Mouse (Mus musculus) hindbrain, embryonic 10.5 days (tissue): ENCODE results near the gene Cfap43. TPM values are rescaled to one million over a fixed set of nuclear protein-coding genes. Genes with fewer than 3 reads are reported as not detected.

Experiments
- DNase-seq: peaks from one replicate; pipeline ENCODE4 v3.0.0-alpha.2; 2017; ENCODE audit warnings: low spot score
- H3K27ac ChIP-seq: fragments of 300-500 bp; sonication (generic); 2 replicates; pipeline ENCODE4 v1.5.1; 2016; ENCODE audit warnings: mild to moderate bottlenecking, moderate library complexity
- H3K27me3 ChIP-seq: fragments of 300-500 bp; sonication (generic); 2 replicates; pipeline ENCODE4 v1.6.1; 2016; ENCODE audit warnings: mild to moderate bottlenecking; ENCODE audit not compliant: poor library complexity, insufficient read depth, severe bottlenecking
- H3K36me3 ChIP-seq: fragments of 300-500 bp; sonication (generic); 2 replicates; pipeline ENCODE4 v1.6.1; 2016; ENCODE audit warnings: mild to moderate bottlenecking, moderate library complexity
- H3K4me1 ChIP-seq: fragments of 300-500 bp; sonication (generic); replicated peaks from 2 replicates; pipeline ENCODE4 v1.6.1; 2016; ENCODE audit warnings: mild to moderate bottlenecking
- H3K4me3 ChIP-seq: fragments of 300-500 bp; sonication (generic); 2 replicates; pipeline ENCODE4 v1.5.1; 2016; ENCODE audit warnings: mild to moderate bottlenecking, moderate library complexity
- H3K9me3 ChIP-seq: fragments of 300-500 bp; sonication (generic); 2 replicates; pipeline ENCODE4 v1.6.1; 2016; ENCODE audit warnings: mild to moderate bottlenecking, moderate library complexity
- WGBS: fragments of 180-500 bp; shearing (Covaris S2); methylation state at CpG from one replicate; pipeline ENCODE4 v1.1.7; 2016; 5-methylcytosine and 5-hydroxymethylcytosine counted together
- polyA plus RNA-seq: library from polyadenylated mRNA; unstranded; fragments of >200 nt; fragmentation: Nextera tagmentation; extraction: Ambion mirVana; gene quantifications from 2 replicates; pipeline ENCODE4 v1.2.1, GENCODE M21; 2016

Gene Cfap43
- polyA plus RNA-seq, 1 experiment from 2014 or later = 1.0 TPM

DNA sequence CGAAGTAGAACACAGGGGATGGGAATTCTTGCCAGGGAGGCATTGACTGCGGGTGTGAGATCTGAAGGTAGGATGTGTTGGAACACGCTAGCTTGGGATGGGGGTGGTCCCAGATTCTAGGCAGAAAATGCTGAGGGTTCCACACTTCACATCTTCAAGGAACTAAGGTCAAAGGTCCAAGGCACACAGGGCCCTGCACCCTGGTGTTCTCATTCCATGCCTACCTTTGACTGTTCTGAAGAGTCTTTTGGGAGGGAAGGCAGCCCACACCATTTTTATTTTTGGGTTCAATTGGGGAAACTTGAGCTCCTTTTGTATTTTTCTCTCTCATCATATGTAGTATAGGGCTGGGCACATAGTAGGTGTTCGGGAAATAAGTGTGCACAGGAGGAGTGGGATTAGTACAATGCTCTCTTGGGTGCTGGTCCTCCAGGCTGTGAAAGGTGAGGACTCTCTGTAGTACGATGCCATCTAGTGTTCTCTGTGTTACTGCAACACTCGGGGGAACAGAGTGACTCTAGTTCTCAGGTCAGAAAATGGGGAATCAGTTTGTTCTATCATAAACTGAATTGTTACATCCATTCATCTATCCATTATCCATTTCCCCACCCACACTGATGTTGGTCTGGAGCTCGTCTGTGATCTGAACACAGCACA lies 13.0 kb upstream of the Cfap43 start:
- H3K4me1 ChIP-seq = peaks cover 6% of the 10 kb centered on the region; the same call in 1 of the 2 replicates
- no peak overlapping the region for H3K4me3 ChIP-seq
- 42% methylated on average over 7 of the region's 7 CpGs for WGBS
- H3K36me3 ChIP-seq = no peaks in the 10 kb centered on the region
- no peaks in the 10 kb centered on the region for H3K27me3 ChIP-seq
- DNase-seq = peak; percentile 38
- H3K9me3 ChIP-seq = no peaks in the 10 kb centered on the region
- H3K27ac ChIP-seq = no peak overlapping the region; the same call in 1 of the 2 replicates

DNA sequence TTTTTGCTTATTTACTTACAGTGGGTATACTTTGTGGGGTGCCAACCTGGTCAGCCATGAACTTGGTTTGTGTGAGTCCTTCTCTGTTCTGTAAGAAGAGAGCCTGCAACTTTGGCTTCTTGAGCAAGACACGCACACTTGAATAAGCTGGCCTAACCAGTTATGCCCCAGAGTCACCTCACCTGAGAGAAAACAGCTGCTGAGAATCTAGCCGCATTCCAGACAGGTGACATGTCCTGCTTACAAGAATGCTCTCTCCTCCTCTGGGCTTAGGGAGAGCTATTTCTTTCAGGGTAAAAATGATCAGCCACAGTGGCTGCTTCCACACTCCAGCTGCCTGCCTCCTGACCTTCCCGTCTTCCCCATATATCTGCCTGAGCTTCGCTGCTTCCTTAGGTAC lies 10.0 kb upstream of the Cfap43 start:
- Histone ChIP-seq H3K4me3 (no peak overlapping the region), H3K36me3 (no peaks in the 10 kb centered on the region), H3K4me1 (no peaks in the 10 kb centered on the region), H3K27me3 (no peaks in the 10 kb centered on the region), H3K27ac (no peak overlapping the region), H3K9me3 (no peaks in the 10 kb centered on the region)
- no peak for DNase-seq
- WGBS = 88% methylated on average over 4 of the region's 4 CpGs

DNA sequence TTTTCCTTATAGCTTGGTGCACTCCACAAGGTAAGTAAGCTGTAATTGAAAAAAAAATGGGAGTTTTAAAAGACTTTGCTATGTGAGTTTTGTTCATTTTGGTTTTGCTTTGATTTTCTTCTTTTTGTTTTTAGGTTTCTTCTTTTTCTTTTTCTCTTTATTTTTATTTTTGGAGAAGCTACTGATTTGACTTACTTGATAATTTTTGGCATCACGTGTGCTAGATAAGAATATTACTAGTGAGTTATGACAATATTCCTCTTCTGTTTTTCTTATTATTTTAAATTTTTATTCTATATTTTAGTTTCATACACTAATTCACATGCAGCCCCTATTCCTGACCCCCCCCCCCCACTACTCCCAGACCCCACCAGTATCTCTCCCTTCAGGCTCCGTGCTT lies 7.9 kb upstream of the Cfap43 start:
- H3K27ac ChIP-seq = no peak overlapping the region
- no peaks in the 10 kb centered on the region for H3K27me3 ChIP-seq
- no peaks in the 10 kb centered on the region for H3K36me3 ChIP-seq
- no peak for DNase-seq
- no peak overlapping the region for H3K4me3 ChIP-seq
- WGBS = 88% methylated on average over 2 of the region's 2 CpGs
- H3K4me1 ChIP-seq = no peaks in the 10 kb centered on the region
- H3K9me3 ChIP-seq = no peaks in the 10 kb centered on the region

DNA sequence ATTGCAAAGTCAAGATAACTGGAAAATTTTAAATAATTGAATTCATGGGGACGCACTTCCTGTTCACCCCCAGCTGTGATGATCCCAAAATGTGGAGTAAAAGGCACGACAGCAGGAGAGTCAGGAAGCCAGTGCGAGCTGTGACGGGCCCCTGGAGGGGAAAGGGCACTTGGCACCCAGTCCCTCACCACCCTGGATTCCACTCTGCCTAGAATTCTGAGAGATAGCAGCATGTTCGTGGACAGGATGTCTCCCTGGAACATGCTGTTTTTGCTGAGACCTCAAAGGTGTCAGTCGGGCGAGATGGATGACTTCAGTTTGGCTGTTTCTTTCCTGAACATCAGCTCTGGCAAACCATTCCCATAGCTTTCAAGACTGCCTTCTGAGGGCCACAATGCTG lies 6.7 kb upstream of the Cfap43 start:
- Histone ChIP-seq H3K36me3 (no peaks in the 10 kb centered on the region), H3K4me3 (no peak overlapping the region), H3K4me1 (no peaks in the 10 kb centered on the region), H3K9me3 (no peaks in the 10 kb centered on the region), H3K27ac (no peak overlapping the region), H3K27me3 (no peaks in the 10 kb centered on the region)
- WGBS = 82% methylated on average over 7 of the region's 7 CpGs
- no peak for DNase-seq

DNA sequence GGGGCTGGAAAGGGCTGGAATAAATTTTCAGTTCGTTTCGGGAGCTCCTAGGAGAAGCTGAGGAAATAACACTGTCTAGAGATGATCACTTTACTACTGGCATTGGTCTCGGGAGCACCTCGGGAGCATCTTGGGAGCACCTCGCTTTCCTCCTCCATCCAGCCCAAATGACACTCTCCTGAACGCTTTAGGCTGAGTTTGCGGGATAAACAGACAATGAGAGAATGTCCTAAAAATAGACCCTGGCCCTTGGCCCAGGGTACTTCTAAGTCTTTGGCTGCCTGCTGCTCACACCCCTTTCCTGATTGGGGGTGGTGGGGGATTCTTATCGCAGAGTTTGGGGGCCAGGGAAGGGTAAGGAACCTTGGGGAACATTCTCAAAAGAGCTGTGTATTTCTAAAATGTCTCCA lies 884 bp upstream of the Cfap43 start:
- WGBS = 11% methylated on average over 8 of the region's 8 CpGs
- no peaks in the 10 kb centered on the region for H3K36me3 ChIP-seq
- no peak for DNase-seq
- H3K9me3 ChIP-seq = no peaks in the 10 kb centered on the region
- H3K4me1 ChIP-seq = peaks cover 38% of the 10 kb centered on the region
- peak overlapping the region; percentile 80 for H3K4me3 ChIP-seq
- no peaks in the 10 kb centered on the region for H3K27me3 ChIP-seq
- peak overlapping the region; percentile 99 for H3K27ac ChIP-seq

DNA sequence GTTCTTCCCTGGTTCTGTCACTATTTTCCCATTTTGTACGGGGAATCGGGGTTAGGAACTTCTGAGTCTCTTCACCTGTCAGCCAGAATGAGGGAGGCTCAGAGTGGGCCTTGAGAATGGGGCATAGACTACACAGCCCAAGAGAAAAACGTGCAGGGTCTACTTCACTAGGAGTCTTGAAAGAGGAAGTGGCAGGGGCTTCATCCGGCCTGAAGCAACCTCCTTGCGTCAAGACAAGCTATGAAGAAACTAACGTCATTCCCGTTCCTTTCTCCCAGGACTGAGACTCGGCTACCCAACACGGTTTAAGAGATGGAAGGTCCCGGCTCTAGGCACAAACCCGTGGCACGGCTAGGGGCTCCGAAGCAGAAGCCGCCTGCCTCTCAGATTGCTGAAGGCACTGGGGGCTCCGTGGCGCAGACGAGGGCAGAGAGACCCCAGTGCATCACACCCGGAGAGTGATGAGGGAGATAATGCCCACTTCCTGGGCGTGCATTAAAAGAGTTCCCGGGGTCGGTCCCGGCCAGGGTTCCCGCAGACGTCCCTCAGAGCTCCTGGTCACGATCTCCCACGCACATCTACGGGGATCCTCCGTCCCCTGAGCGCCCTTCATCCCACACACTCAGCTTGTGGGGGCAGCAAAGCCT lies 509 bp downstream of the Cfap43 start:
- 0 out of 2 replicates have a peak, but pooled peaks cover under 1% of the 10 kb centered on the region for H3K36me3 ChIP-seq
- H3K27me3 ChIP-seq = no peaks in the 10 kb centered on the region
- 1% methylated on average over 29 of the region's 29 CpGs for WGBS
- H3K27ac ChIP-seq = peak overlapping the region; percentile 99
- no peaks in the 10 kb centered on the region for H3K9me3 ChIP-seq
- H3K4me3 ChIP-seq = peak overlapping the region; percentile 80
- DNase-seq = no peak
- peaks cover 38% of the 10 kb centered on the region for H3K4me1 ChIP-seq

DNA sequence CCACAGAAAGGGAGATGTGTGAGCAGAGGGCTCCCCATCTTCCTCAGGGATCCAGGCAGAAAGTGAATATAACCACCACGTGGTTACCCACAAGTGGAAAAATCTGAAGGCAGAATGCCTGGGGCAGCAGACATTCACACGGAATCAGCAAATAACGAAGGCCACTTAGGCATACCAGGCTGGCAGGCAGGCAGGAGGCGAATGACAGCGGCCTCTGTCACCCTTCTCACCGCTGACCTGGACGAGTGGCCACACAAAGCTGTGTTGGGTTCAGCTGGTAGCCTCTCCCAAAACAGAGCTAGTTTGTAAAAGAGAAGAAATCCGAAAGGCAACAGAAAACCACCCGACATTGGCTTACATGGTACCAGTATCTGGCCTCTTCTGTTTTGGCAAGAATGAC lies 1.1 kb downstream of the Cfap43 start:
- H3K36me3 ChIP-seq = 0 out of 2 replicates have a peak, but pooled peaks cover 5% of the 10 kb centered on the region
- H3K9me3 ChIP-seq = no peaks in the 10 kb centered on the region
- peak overlapping the region; percentile 80 for H3K4me3 ChIP-seq
- peak overlapping the region; percentile 99 for H3K27ac ChIP-seq
- H3K27me3 ChIP-seq = no peaks in the 10 kb centered on the region
- no peak for DNase-seq
- 21% methylated on average over 9 of the region's 9 CpGs for WGBS
- peaks cover 38% of the 10 kb centered on the region for H3K4me1 ChIP-seq

DNA sequence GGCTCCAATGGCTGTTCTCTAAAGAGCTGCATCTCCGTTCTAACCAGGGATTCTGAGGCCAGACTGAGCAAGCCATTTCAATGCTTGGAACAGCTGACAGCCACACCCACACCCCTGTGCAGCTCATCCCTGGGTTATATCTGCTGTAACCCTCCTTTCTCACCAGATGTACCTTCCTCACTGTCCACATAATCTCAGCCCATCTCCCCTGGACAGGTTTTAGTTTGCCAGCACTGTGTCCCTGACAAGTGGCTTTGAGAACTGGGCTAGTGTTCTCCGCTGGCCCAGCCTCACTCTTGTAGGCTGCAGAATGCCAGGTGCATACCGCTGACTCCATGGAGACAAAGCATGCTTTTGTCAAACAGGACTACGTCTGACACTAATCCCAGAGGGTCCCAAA lies 1.7 kb downstream of the Cfap43 start:
- Histone ChIP-seq H3K36me3 (peaks cover 9% of the 10 kb centered on the region; the same call in 1 of the 2 replicates), H3K27me3 (no peaks in the 10 kb centered on the region), H3K4me3 (peak overlapping the region; percentile 80), H3K9me3 (no peaks in the 10 kb centered on the region), H3K27ac (peak overlapping the region; percentile 99; the same call in 1 of the 2 replicates), H3K4me1 (peaks cover 38% of the 10 kb centered on the region)
- WGBS = 23% methylated on average over 4 of the region's 4 CpGs
- no peak for DNase-seq

DNA sequence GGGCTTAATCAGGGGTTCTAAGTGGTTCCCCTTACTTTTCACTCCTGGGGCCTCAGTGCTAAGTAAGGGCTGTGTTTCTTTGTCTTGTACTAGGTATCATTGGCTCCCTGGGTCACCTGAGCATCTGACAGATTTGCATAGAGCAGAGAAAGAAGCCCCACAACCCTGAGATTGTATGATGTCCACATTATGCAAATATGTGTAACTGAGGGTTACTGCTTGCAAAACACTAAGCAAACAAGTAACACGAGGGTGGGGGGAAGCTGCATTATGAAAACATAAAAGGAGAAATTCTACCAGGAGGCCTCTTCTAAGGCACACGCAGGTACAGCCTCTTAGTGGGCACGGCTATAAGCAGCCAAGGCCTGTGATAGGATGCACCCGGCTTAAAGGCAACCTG lies 3.8 kb downstream of the Cfap43 start:
- no peak for DNase-seq
- Histone ChIP-seq H3K4me1 (peaks cover 50% of the 10 kb centered on the region), H3K4me3 (no peak overlapping the region), H3K9me3 (no peaks in the 10 kb centered on the region), H3K27ac (no peak overlapping the region), H3K36me3 (peaks cover 25% of the 10 kb centered on the region; the same call in 1 of the 2 replicates), H3K27me3 (no peaks in the 10 kb centered on the region)
- WGBS = 87% methylated on average over 4 of the region's 4 CpGs

DNA sequence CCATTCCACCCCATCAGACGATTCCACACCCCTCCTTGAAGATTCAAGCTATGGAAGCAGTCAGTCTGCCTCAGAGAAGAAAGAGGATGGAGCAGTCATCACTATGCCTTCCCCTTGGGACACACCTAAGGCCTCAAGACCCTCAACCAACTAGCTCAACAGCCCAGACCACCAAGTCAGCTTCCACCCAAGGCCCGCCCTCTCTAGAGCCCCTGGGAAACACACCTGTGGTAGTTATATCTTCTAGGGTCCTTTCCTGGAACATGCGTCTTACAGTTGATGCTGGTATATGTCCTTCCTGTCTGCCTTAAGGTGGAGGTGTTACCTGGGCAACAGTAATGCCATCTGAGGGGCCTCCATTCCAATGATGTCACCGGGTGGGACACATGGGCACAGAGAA lies 4.9 kb downstream of the Cfap43 start:
- Histone ChIP-seq H3K27me3 (no peaks in the 10 kb centered on the region), H3K4me3 (no peak overlapping the region), H3K36me3 (peaks cover 25% of the 10 kb centered on the region; the same call in 1 of the 2 replicates), H3K9me3 (no peaks in the 10 kb centered on the region), H3K4me1 (peaks cover 54% of the 10 kb centered on the region), H3K27ac (no peak overlapping the region)
- WGBS = 91% methylated on average over 4 of the region's 4 CpGs
- DNase-seq = no peak

DNA sequence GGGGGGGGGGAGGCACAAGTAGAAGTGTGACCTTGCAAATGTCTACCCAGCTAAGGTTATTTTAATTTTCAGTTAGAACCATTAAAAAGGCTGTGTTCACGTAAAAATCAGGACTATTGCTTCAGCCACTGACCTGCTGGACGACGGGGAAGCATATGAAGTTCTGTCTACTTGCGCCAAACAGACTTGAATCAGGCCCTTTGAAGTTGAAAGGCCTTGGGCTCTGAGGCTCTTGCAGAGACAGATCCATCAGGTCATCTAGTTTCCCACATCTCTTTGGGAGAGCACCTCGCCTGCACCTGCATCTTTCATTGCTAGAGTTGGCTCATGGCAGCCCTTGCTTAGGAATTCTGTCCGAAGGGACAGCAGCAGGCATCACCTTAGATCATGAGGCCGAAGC lies 5.7 kb downstream of the Cfap43 start:
- Histone ChIP-seq H3K36me3 (peaks cover 25% of the 10 kb centered on the region; the same call in 1 of the 2 replicates), H3K4me1 (peaks cover 58% of the 10 kb centered on the region), H3K9me3 (no peaks in the 10 kb centered on the region), H3K4me3 (no peak overlapping the region), H3K27me3 (no peaks in the 10 kb centered on the region), H3K27ac (no peak overlapping the region)
- DNase-seq = no peak
- WGBS = 90% methylated on average over 7 of the region's 7 CpGs

DNA sequence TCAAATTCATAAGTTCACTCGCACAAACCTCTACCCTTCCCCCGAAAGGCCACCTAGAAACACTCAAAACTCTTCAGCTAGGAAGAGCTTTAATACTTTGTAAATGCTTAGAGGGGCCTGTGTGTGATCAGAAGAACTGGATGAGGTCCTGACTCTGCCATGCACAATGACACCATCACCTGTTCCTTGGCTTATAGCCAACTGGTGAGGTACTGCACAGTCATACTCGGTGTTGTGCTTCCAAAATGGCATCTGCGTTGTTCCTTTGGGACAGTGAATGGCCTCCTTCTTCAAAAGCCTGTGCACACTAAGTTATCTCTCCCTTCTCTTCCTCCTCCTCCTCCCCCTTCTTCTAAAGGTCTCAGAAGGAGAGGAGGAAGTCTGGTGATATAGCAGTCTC lies 8.3 kb downstream of the Cfap43 start:
- Histone ChIP-seq H3K27me3 (no peaks in the 10 kb centered on the region), H3K4me3 (no peak overlapping the region), H3K9me3 (no peaks in the 10 kb centered on the region), H3K36me3 (peaks cover 34% of the 10 kb centered on the region; the same call in 1 of the 2 replicates), H3K27ac (peak overlapping the region; percentile 97), H3K4me1 (peaks cover 36% of the 10 kb centered on the region)
- WGBS = 93% methylated on average over 4 of the region's 4 CpGs
- no peak for DNase-seq

DNA sequence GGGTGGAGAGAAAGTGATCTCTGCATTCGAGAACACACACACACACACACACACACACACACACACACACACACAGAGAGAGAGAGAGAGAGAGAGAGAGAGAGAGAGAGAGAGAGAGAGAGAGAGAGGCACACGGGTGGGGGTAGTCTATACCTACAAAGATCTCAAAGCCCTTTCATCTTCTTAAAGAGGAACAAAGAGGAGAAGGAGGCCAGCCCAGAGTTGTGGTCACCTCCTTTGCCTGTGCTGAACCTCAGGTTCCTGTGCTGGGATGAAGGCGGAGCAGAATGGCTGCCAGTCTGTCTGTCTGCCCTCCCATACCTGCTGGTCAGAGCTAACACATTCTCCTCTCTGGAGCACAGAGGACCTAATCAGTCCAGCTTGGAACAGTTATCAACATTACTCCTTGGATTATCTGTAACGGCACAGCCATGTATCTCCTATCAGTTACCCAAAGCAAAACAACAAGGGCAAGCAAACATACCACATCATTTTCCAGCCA lies 8.9 kb downstream of the Cfap43 start:
- H3K9me3 ChIP-seq = no peaks in the 10 kb centered on the region
- peak overlapping the region; percentile 97 for H3K27ac ChIP-seq
- WGBS = 45% methylated on average over 4 of the region's 4 CpGs
- H3K36me3 ChIP-seq = peaks cover 34% of the 10 kb centered on the region; the same call in 1 of the 2 replicates
- H3K27me3 ChIP-seq = no peaks in the 10 kb centered on the region
- peaks cover 38% of the 10 kb centered on the region for H3K4me1 ChIP-seq
- peak overlapping the region; percentile 52 for H3K4me3 ChIP-seq
- no peak for DNase-seq
